Mouse (Mus musculus) olfactory bulb, adult 2 months (tissue): ENCODE measurements at regions not wholly inside any gene's neighbourhood (a gene's known extent, or its start where the extent isn't known, plus 50 kb on each side); places are given as distances from the start of the nearest gene placed in this dataset.

ENCODE experiments used
- CTCF ChIP-seq: fragments of 200-500 bp; IDR thresholded peaks from 2 replicates; pipeline ENCODE4 v1.5.1; 2012; ENCODE audit warnings: low read depth, mild to moderate bottlenecking, low read length, moderate library complexity; ENCODE audit not compliant: insufficient read depth
- POLR2A ChIP-seq: fragments of 200-500 bp; IDR thresholded peaks from 2 replicates; pipeline ENCODE4 v1.6.1; 2012; ENCODE audit warnings: mild to moderate bottlenecking, low read depth, low read length, moderate library complexity; ENCODE audit not compliant: insufficient read depth

DNA sequence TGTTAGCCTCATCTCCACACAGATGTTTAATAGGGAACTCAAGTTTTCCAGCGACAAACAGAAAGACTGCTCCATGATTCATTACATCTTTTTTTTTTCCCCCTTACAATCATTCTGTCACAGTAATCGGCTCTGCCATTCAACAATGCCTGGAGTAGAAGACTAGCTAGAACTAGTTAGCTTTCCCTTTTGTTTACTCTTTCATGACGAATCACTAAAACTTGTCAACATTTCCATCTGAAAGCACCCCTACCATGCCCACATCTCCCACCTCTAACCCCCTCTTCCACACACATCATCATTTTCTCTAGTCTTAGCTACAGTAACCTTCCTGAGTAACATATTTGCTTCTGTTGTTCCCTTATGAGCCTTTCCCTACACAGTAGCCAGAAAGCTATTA is 78.6 kb upstream of the Creb5 start:
- no peak for TF ChIP-seq POLR2A
- TF ChIP-seq CTCF = no peak
